Mouse (Mus musculus) cerebellum, adult 2 months (tissue): ENCODE data around the gene Mfap2. TPM values are rescaled to one million over a fixed set of nuclear protein-coding genes. Genes with fewer than 3 reads are reported as not detected.
A peak's percentile ranks its signal among the peaks of the same experiment; 100 is the strongest.

ENCODE experiments used
- DNase-seq, 2 experiments: peaks; one replicate each; pipeline ENCODE4 v3.0.0; 2021
- H3K27ac ChIP-seq: fragments of 200-500 bp; 2 replicates; pipeline ENCODE4 v1.5.1; 2012; ENCODE audit warnings: low read length, control low read depth, inconsistent platforms; ENCODE audit not compliant: insufficient read depth
- H3K27me3 ChIP-seq: fragments of 200-500 bp; 2 replicates; pipeline ENCODE4 v1.6.1; 2012; ENCODE audit warnings: inconsistent platforms, mild to moderate bottlenecking, low read length, moderate library complexity; ENCODE audit not compliant: control insufficient read depth, insufficient read depth
- H3K4me1 ChIP-seq: fragments of 200-500 bp; 2 replicates; pipeline ENCODE4 v1.6.1; 2011; ENCODE audit warnings: low read length; ENCODE audit not compliant: control insufficient read depth, insufficient read depth
- H3K4me3 ChIP-seq: fragments of 200-500 bp; replicated peaks from 2 replicates; pipeline ENCODE3; 2011; ENCODE audit warnings: mild to moderate bottlenecking, low read depth, low read length, control low read depth; ENCODE audit not compliant: insufficient read depth
- CTCF ChIP-seq: fragments of 200-500 bp; IDR thresholded peaks from 2 replicates; pipeline ENCODE4 v1.5.1; 2011; ENCODE audit warnings: low read depth, mild to moderate bottlenecking, control low read depth, low read length, moderate library complexity, borderline replicate concordance; ENCODE audit not compliant: insufficient read depth
- POLR2A ChIP-seq: fragments of 200-500 bp; IDR thresholded peaks from 2 replicates; pipeline ENCODE4 v1.6.1; 2011; ENCODE audit warnings: low read length, control low read depth, borderline replicate concordance; ENCODE audit not compliant: insufficient read depth
- WGBS: fragments of 180-500 bp; shearing (Covaris S2); methylation state at CpG from one replicate; pipeline ENCODE4 v1.1.7; 2018; 5-methylcytosine and 5-hydroxymethylcytosine counted together
- polyA plus RNA-seq: library from polyadenylated mRNA; depleted of rRNA; stranded (reverse); fragments of >200 nt; gene quantifications from 2 replicates; pipeline ENCODE4 v1.2.3, GENCODE M21; 2012

The Mfap2 gene
- polyA plus RNA-seq, 1 experiment, result 3.4 TPM

DNA sequence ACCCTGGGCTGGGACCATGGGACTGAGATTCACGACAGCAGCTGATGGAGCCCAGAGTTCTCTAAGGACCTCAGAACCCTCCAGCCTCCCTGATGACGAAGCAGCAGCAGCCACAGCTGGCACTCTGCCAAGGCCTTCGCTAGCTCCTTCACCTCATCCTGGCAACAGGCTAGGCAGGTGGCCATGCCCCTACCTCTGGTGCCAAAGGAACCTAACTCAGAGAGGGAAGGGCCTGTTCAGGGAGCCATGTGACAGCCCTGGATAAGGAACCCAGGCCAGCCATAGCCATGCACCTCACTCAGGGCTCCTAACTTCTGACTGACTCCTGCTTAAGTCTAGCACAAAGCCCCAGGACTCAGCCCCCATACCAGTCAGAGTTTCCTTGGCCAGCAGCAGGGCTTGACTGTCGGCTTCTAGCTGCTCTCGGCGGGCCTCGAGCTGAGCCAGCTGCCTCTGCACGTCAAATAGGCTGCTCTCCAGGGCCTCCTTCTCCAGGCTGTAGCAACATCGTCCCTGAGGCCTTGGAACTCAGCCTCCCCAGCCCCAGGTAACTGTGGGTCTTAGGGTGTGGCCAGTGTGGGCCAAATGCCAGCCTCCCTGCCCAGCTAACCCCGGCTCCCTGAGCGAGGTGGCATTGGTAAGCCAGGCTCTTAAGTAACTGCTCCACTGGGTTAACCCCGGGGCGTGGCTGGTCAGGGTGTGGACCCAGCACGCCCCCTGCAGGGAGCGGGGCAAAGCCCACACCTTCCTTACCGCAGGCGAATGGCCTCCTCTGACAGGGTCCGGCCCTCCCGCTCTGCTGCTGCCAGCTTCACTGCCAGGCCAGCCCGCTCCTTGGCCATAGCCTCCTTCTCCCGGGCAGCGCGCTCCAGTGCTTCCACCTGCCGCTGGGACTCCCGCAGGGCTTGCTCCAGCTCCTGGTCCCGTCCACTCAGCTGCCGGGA lies 23.7 kb downstream of the Mfap2 start:
- H3K4me1 ChIP-seq, result peaks cover 19% of the 10 kb centered on the region
- no peaks in the 10 kb centered on the region for H3K27me3 ChIP-seq
- no peak overlapping the region for H3K27ac ChIP-seq
- peak in 1 of 2 experiments; percentile 41 for DNase-seq
- WGBS, result 32% methylated on average over 27 of the region's 27 CpGs
- no peak overlapping the region for H3K4me3 ChIP-seq
- TF ChIP-seq POLR2A (no peak), CTCF (no peak)

- TF ChIP-seq POLR2A (no peak), CTCF (no peak)
- H3K27ac ChIP-seq, result no peak overlapping the region
- WGBS, result 40% methylated on average over 12 of the region's 12 CpGs
- H3K27me3 ChIP-seq, result no peaks in the 10 kb centered on the region
- no peaks in the 10 kb centered on the region for H3K4me1 ChIP-seq
- no peak for DNase-seq
- no peak overlapping the region for H3K4me3 ChIP-seq
These were observed 30.9 kb downstream of the Mfap2 start for GRCm38 (mm10) chr4:141041117-141041516.

DNA sequence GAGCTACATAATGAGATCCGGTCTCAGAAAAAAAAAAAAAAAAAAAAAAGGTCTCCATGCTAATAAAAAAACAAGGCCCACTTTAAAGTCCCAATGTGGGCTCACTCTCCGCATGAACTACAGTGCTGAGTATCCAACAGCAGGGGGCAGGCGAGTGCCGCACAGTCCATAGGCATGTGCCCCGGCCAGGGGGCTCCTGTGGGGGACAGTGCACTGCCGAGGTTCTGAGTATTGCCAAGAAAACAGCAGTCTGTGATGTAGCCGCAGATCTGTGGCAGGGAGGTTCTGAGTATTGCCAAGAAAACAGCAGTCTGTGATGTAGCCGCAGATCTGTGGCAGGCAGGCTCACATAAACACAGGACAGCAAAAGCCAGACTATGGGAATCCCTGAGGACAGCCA lies 34.6 kb downstream of the Mfap2 start:
- peak; percentile 82 for TF ChIP-seq CTCF
- no peak for TF ChIP-seq POLR2A
- H3K27me3 ChIP-seq, result no peaks in the 10 kb centered on the region

GRCm38 (mm10) chr4:141048810-141049475 lies 38.7 kb downstream of the Mfap2 start:
- DNase-seq, result no peak
- Histone ChIP-seq H3K4me1 (peaks cover 12% of the 10 kb centered on the region), H3K27me3 (no peaks in the 10 kb centered on the region), H3K4me3 (no peak overlapping the region), H3K27ac (no peak overlapping the region)
- TF ChIP-seq POLR2A (no peak), CTCF (no peak)
- 51% methylated on average over 17 of the region's 17 CpGs for WGBS

More for the DNA sequence above, 34.6 kb downstream of the Mfap2 start:
- no peaks in the 10 kb centered on the region for H3K4me1 ChIP-seq
- peak; percentile 44 to 58 for DNase-seq
- no peak overlapping the region for H3K4me3 ChIP-seq
- 6% methylated on average over 8 of the region's 8 CpGs for WGBS
- no peak overlapping the region for H3K27ac ChIP-seq

DNA sequence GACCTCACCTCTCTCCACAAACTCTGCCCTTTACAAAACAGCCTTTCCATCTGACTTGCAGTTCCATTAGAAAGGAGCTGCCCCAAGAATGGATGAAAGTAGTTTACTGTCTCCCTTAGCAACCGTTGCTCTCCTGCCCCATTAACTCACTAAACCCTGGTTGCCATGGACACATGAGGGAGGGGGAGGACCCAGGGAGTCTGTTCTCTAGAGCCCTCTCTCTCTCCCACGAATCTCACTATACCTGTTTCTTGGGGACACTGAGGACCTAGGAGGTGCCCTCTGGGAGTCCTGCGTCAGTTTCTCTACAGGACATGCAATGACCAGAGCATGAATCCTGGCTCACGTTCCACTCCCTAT lies 39.2 kb downstream of the Mfap2 start:
- Histone ChIP-seq H3K4me3 (no peak overlapping the region), H3K4me1 (peaks cover 16% of the 10 kb centered on the region), H3K27ac (no peak overlapping the region), H3K27me3 (no peaks in the 10 kb centered on the region)
- 36% methylated on average over 4 of the region's 4 CpGs for WGBS
- no peak for DNase-seq
- TF ChIP-seq POLR2A, result no peak

- TF ChIP-seq POLR2A (no peak), CTCF (no peak)
- no peaks in the 10 kb centered on the region for H3K27me3 ChIP-seq
- WGBS, result 45% methylated on average over 12 of the region's 12 CpGs
- no peak for DNase-seq
- H3K4me3 ChIP-seq, result no peak overlapping the region
- no peak overlapping the region for H3K27ac ChIP-seq
- H3K4me1 ChIP-seq, result peaks cover 16% of the 10 kb centered on the region
These were observed 42.2 kb downstream of the Mfap2 start for GRCm38 (mm10) chr4:141052442-141052841.

DNA sequence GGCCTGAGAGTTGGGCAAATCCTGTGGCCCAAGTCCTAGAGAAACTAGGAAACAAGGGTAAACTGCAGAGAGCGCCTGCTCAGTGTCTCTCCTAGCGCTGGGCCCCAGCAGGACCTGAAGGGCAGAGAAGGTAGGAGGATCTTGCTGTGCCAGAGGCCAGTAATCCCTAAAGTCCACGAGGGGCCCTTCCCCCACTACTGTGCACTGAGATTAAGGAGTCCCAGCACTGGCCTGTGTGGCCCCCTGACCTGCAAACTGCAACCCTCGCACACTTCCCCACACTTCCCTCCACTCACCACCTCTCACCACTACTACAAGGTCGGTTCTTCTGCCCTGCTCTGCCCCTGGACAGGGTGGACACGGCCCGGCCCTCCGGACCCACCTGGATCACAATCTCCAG lies 42.9 kb downstream of the Mfap2 start:
- WGBS, result 37% methylated on average over 8 of the region's 8 CpGs
- H3K27ac ChIP-seq, result peak overlapping the region; percentile 18; the same call in 1 of the 2 replicates
- H3K4me1 ChIP-seq, result peaks cover 16% of the 10 kb centered on the region
- peak overlapping the region; percentile 31 for H3K4me3 ChIP-seq
- no peak for DNase-seq
- H3K27me3 ChIP-seq, result no peaks in the 10 kb centered on the region
- TF ChIP-seq CTCF (no peak), POLR2A (no peak)

- peak; percentile 72 to 77 for DNase-seq
- Histone ChIP-seq H3K27ac (peak overlapping the region; percentile 18), H3K4me3 (peak overlapping the region; percentile 31), H3K4me1 (peaks cover 16% of the 10 kb centered on the region), H3K27me3 (no peaks in the 10 kb centered on the region)
- TF ChIP-seq CTCF, result no peak
- no peak for TF ChIP-seq POLR2A
- 10% methylated on average over 17 of the region's 17 CpGs for WGBS
These were observed 43.4 kb downstream of the Mfap2 start for GRCm38 (mm10) chr4:141053568-141054161.
